Mouse (Mus musculus) hindbrain, embryonic 10.5 days (tissue): ENCODE measurements around the gene Tbc1d9. TPM values are rescaled to one million over a fixed set of nuclear protein-coding genes. Genes with fewer than 3 reads are reported as not detected.

Experiments
- DNase-seq: peaks from one replicate; pipeline ENCODE4 v3.0.0-alpha.2; 2017; ENCODE audit warnings: low spot score
- H3K27ac ChIP-seq: fragments of 300-500 bp; sonication (generic); 2 replicates; pipeline ENCODE4 v1.5.1; 2016; ENCODE audit warnings: mild to moderate bottlenecking, moderate library complexity
- H3K27me3 ChIP-seq: fragments of 300-500 bp; sonication (generic); 2 replicates; pipeline ENCODE4 v1.6.1; 2016; ENCODE audit warnings: mild to moderate bottlenecking; ENCODE audit not compliant: poor library complexity, insufficient read depth, severe bottlenecking
- H3K36me3 ChIP-seq: fragments of 300-500 bp; sonication (generic); 2 replicates; pipeline ENCODE4 v1.6.1; 2016; ENCODE audit warnings: mild to moderate bottlenecking, moderate library complexity
- H3K4me1 ChIP-seq: fragments of 300-500 bp; sonication (generic); replicated peaks from 2 replicates; pipeline ENCODE4 v1.6.1; 2016; ENCODE audit warnings: mild to moderate bottlenecking
- H3K4me3 ChIP-seq: fragments of 300-500 bp; sonication (generic); 2 replicates; pipeline ENCODE4 v1.5.1; 2016; ENCODE audit warnings: mild to moderate bottlenecking, moderate library complexity
- H3K9me3 ChIP-seq: fragments of 300-500 bp; sonication (generic); 2 replicates; pipeline ENCODE4 v1.6.1; 2016; ENCODE audit warnings: mild to moderate bottlenecking, moderate library complexity
- WGBS: fragments of 180-500 bp; shearing (Covaris S2); methylation state at CpG from one replicate; pipeline ENCODE4 v1.1.7; 2016; 5-methylcytosine and 5-hydroxymethylcytosine counted together
- polyA plus RNA-seq: library from polyadenylated mRNA; unstranded; fragments of >200 nt; fragmentation: Nextera tagmentation; extraction: Ambion mirVana; gene quantifications from 2 replicates; pipeline ENCODE4 v1.2.1, GENCODE M21; 2016

The Tbc1d9 gene
- polyA plus RNA-seq, 1 experiment from 2014 or later, result 8.3 TPM

- Histone ChIP-seq H3K27ac (no peak overlapping the region), H3K36me3 (peaks cover 8% of the 10 kb centered on the region; the same call in 1 of the 2 replicates), H3K4me1 (0 out of 2 replicates have a peak, but pooled peaks cover 6% of the 10 kb centered on the region), H3K4me3 (no peak overlapping the region), H3K27me3 (no peaks in the 10 kb centered on the region), H3K9me3 (no peaks in the 10 kb centered on the region)
- DNase-seq, result no peak
- whole genome bisulfite sequencing, result 92% methylated on average over 2 of the region's 2 CpGs
Observed at GRCm38 (mm10) chr8:83217891-83218290, 52.7 kb downstream of the Tbc1d9 start.

DNA sequence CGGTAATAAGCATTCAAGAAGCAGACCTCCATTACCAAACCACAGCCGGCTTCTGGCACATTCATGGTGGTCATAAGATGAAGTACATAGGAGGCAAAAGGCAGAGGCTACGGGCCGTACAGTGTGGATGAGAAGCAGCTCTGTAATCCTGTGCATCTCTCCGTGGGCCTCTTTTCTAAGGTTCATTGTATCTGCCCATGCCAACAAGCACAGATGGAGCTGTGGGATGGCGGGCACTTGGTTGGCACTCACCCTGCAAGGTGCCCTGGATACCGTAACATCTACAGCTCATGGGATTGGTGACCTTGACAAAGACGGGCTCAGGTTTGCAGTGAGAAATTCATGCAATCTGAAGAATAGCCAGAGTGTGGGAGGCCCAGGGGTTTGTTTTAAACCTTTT is 54.2 kb downstream of the Tbc1d9 start:
- no peak overlapping the region for H3K27ac ChIP-seq
- H3K27me3 ChIP-seq, result no peaks in the 10 kb centered on the region
- WGBS, result 88% methylated on average over 8 of the region's 8 CpGs
- 0 out of 2 replicates have a peak, but pooled peaks cover 3% of the 10 kb centered on the region for H3K36me3 ChIP-seq
- no peaks in the 10 kb centered on the region for H3K9me3 ChIP-seq
- DNase-seq, result no peak
- H3K4me1 ChIP-seq, result 0 out of 2 replicates have a peak, but pooled peaks cover 6% of the 10 kb centered on the region
- H3K4me3 ChIP-seq, result no peak overlapping the region

DNA sequence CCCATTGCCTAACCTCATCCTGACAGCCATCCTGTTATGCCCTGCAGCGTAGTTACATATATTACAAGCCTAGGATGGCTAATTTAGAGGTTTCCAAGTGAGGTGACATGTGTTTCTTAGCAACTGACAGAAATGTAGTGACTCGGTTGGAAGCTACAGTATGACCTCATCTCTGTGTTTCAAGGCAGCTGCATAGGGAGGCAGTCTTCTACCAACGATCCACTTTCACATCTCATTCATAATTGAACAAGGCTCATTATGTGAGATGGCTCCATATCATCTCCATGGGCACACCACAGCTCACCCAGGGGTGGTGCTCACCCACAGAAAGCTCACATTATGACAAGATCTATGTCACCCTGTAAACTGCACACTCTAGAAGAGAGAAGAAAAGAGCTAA is 55.6 kb downstream of the Tbc1d9 start:
- 83% methylated on average over 3 of the region's 3 CpGs for WGBS
- no peaks in the 10 kb centered on the region for H3K9me3 ChIP-seq
- H3K27me3 ChIP-seq, result no peaks in the 10 kb centered on the region
- DNase-seq, result no peak
- no peaks in the 10 kb centered on the region for H3K4me1 ChIP-seq
- no peak overlapping the region for H3K4me3 ChIP-seq
- 0 out of 2 replicates have a peak, but pooled peaks cover 3% of the 10 kb centered on the region for H3K36me3 ChIP-seq
- no peak overlapping the region for H3K27ac ChIP-seq

DNA sequence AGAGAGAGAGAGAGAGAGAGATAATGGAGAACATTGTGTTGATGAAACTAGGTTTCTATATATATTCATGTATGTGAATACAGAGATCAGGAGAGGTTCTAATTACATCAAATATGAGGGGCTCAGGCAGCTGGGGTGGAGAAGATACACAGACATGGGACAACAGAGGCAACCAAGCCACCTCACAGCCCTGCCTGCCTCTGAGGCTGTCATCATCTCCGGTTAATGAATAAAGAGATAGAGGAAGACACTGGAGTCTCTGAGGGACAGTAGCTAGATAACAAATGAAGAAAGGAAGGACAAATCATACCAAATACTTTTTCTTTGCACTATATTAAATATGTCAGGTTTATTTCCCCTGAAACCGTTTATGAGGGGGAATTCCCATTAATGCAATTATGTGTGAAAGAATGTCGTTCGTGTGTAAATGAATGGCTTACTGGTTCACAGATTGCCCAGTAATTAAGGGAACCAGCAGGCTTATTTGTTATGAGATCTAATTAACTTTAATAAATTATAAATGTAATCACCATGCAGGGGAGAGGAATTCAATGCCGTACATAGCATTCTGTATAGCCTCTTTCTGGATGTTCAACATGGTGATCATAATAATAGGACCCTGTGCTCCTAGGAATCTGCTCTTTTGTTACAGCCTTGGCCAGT is 59.7 kb downstream of the Tbc1d9 start:
- 91% methylated on average over 5 of the region's 5 CpGs for WGBS
- no peaks in the 10 kb centered on the region for H3K27me3 ChIP-seq
- no peaks in the 10 kb centered on the region for H3K4me1 ChIP-seq
- no peak for DNase-seq
- H3K27ac ChIP-seq, result no peak overlapping the region
- H3K9me3 ChIP-seq, result no peaks in the 10 kb centered on the region
- no peak overlapping the region for H3K4me3 ChIP-seq
- no peaks in the 10 kb centered on the region for H3K36me3 ChIP-seq

DNA sequence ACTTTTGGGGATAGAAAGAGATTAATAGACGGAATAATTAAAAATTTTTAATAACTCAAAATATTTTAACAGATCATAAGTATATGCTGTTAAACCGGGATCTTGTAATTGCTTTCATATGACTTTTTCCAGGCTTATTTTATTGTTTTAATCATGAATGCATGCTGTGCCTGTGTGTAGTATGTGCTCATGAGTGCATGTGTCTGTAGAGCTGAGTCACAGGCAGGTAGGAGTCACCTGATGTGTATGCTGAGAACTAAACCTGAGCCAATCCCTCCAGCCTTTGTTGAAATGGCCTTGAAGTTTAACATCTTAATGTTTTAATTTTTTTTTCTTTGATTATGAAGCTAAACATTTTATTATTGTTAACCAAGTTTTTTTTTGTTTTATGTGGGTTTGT is 60.4 kb downstream of the Tbc1d9 start:
- 88% methylated on average over 2 of the region's 2 CpGs for WGBS
- DNase-seq, result no peak

DNA sequence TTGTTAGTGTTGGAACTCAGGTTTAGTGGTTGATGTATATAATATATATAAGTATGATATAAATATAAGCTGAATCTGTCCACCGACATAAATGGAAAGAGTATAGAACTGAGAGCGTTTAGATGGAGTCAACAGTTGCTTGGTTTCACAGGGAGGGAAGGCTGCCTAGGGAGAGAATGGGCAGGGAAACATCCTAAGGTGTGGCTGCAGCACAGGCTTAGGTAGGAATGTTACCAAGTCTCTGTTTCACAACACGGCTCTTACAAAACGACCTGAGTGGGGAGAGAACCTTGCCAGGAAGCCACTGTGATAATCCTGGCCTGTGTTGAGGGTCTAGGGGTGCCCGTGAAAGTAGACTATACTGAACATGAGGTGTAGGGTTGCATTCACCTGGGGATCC is 62.2 kb downstream of the Tbc1d9 start:
- Histone ChIP-seq H3K36me3 (no peaks in the 10 kb centered on the region), H3K4me3 (no peak overlapping the region), H3K27me3 (no peaks in the 10 kb centered on the region), H3K9me3 (no peaks in the 10 kb centered on the region), H3K27ac (no peak overlapping the region), H3K4me1 (no peaks in the 10 kb centered on the region)
- WGBS, result 89% methylated on average over 5 of the region's 5 CpGs
- DNase-seq, result no peak

More for the DNA sequence above, 60.4 kb downstream of the Tbc1d9 start:
- Histone ChIP-seq H3K4me1 (no peaks in the 10 kb centered on the region), H3K36me3 (no peaks in the 10 kb centered on the region), H3K9me3 (no peaks in the 10 kb centered on the region), H3K27me3 (no peaks in the 10 kb centered on the region), H3K27ac (no peak overlapping the region), H3K4me3 (no peak overlapping the region)

DNA sequence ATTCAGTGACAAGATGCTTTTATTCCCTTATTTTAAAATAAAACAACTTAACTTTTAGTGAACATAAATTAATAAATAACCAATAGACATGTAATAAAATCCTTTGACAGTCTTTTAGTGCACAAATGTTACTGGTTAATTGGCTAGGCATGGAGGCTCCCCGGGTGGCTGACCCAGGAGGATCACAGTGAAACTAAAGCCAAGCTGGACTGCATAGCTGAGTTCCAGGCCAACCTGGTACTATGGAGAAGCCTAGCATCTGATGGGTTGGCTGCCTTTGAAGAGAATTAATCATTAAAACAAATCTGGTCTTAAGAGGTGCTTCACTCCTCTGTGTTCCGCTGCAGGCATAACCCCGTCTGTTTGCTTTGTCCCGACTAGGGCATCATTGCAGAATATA is 67.9 kb downstream of the Tbc1d9 start:
- WGBS, result 89% methylated on average over 4 of the region's 4 CpGs
- Histone ChIP-seq H3K4me1 (no peaks in the 10 kb centered on the region), H3K4me3 (no peak overlapping the region), H3K36me3 (peaks cover 31% of the 10 kb centered on the region), H3K27me3 (no peaks in the 10 kb centered on the region), H3K27ac (no peak overlapping the region), H3K9me3 (no peaks in the 10 kb centered on the region)
- DNase-seq, result no peak

- no peak for DNase-seq
Observed at GRCm38 (mm10) chr8:83239341-83239740, 74.2 kb downstream of the Tbc1d9 start.

DNA sequence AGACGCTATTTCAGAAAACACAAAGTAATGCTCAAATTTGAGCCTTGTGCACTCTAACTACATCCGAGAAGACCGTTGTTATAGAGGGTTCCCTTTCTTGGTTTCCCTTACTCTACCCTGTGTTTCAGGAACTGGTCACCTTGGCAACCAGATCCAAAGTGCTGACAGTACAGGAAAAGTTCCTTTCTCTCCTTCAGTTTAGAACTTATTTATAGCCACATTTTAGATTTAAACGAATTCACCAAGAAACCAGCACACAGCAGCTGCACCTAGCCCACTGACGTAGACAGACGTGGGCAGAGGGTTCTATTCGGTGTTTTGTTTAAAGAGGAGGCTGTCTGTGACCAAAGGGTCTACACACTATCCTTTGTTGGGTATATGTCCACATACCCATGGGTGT is 79.0 kb downstream of the Tbc1d9 start:
- no peak overlapping the region for H3K27ac ChIP-seq
- H3K36me3 ChIP-seq, result peaks cover 35% of the 10 kb centered on the region
- no peaks in the 10 kb centered on the region for H3K4me1 ChIP-seq
- no peak for DNase-seq
- no peak overlapping the region for H3K4me3 ChIP-seq
- 92% methylated on average over 7 of the region's 7 CpGs for WGBS
- H3K27me3 ChIP-seq, result no peaks in the 10 kb centered on the region
- H3K9me3 ChIP-seq, result no peaks in the 10 kb centered on the region

More at GRCm38 (mm10) chr8:83239341-83239740, 74.2 kb downstream of the Tbc1d9 start:
- Histone ChIP-seq H3K27me3 (no peaks in the 10 kb centered on the region), H3K27ac (no peak overlapping the region), H3K4me3 (no peak overlapping the region), H3K36me3 (peaks cover 49% of the 10 kb centered on the region), H3K4me1 (no peaks in the 10 kb centered on the region), H3K9me3 (no peaks in the 10 kb centered on the region)

GRCm38 (mm10) chr8:83250858-83251257 is 85.7 kb downstream of the Tbc1d9 start:
- H3K4me1 ChIP-seq, result no peaks in the 10 kb centered on the region
- no peaks in the 10 kb centered on the region for H3K27me3 ChIP-seq
- H3K36me3 ChIP-seq, result peaks cover 49% of the 10 kb centered on the region
- H3K4me3 ChIP-seq, result no peak overlapping the region
- WGBS, result 85% methylated on average over 6 of the region's 6 CpGs
- no peaks in the 10 kb centered on the region for H3K9me3 ChIP-seq
- peak overlapping the region; percentile 64; the same call in 1 of the 2 replicates for H3K27ac ChIP-seq
- no peak for DNase-seq

DNA sequence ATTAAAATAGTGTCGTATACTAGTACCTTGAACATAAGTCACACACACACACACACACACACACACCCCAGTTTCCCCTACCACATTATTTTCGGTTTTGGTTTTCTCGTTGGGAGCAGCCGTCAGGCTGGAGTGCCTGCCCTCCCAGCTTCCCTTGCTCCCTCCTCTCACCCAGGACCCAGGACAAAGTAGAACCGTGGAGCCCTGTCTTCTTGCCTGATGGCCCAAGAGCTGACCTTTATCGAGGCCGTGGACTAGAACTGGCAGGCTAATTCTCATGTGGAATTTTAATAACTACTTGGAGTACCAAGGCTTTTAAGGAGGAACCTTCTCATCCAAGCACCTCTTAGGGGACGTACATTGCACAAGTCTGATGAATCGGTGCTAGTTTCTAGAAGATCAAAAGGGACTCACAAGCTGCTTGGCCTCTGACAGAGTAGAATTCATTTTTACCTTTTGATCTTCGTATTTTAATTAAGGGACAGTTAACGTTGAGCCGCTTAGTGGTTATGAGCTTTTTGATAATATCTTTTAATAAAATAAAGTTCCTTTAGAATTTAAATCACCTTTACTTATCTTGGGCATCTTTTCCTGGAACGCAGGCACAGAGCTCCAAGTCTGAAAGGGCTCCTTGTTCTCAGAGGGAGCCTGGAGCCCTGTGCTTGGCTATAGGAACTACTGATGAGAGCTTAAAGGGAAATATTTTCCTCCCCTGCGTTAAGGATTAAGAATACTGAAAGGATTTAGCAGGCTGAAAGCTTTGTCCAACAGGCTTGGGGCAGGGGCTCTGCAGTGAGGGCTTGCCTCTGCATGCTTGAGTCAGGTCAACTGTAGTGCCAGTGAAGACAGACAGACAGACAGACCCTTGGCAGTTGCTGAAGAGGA is 86.5 kb downstream of the Tbc1d9 start:
- Histone ChIP-seq H3K27ac (peak overlapping the region; percentile 64; the same call in 1 of the 2 replicates), H3K4me3 (no peak overlapping the region), H3K36me3 (peaks cover 53% of the 10 kb centered on the region), H3K9me3 (no peaks in the 10 kb centered on the region), H3K27me3 (no peaks in the 10 kb centered on the region), H3K4me1 (no peaks in the 10 kb centered on the region)
- 80% methylated on average over 14 of the region's 14 CpGs for WGBS
- DNase-seq, result no peak

DNA sequence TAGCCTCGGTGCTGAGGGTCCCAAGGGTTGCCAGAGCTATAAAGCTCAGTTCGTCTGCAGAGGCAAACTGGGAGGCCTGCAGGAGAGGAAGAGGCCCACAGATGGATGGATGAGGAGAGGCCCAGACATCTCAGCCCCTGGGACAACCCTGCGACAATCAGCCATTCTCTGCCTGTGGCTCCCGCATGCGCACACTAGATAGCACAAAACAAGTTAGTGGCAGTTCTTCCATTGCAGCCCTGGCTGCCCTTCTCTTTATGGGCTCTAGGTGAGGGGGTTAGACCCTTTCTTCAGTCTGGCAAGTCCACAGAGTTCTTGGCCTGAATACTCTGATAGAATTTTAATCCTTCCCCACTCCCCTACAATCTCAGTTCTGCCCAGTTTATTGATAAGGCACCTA is 87.6 kb downstream of the Tbc1d9 start:
- peaks cover 56% of the 10 kb centered on the region for H3K36me3 ChIP-seq
- H3K27me3 ChIP-seq, result no peaks in the 10 kb centered on the region
- peak overlapping the region; percentile 25; the same call in 1 of the 2 replicates for H3K27ac ChIP-seq
- no peaks in the 10 kb centered on the region for H3K4me1 ChIP-seq
- whole genome bisulfite sequencing, result 89% methylated on average over 5 of the region's 5 CpGs
- H3K4me3 ChIP-seq, result no peak overlapping the region
- no peak for DNase-seq
- H3K9me3 ChIP-seq, result no peaks in the 10 kb centered on the region

- no peak overlapping the region for H3K27ac ChIP-seq
- no peak for DNase-seq
- no peaks in the 10 kb centered on the region for H3K9me3 ChIP-seq
- H3K27me3 ChIP-seq, result no peaks in the 10 kb centered on the region
- 93% methylated on average over 5 of the region's 5 CpGs for WGBS
- H3K4me3 ChIP-seq, result no peak overlapping the region
- peaks cover 62% of the 10 kb centered on the region for H3K36me3 ChIP-seq
- H3K4me1 ChIP-seq, result no peaks in the 10 kb centered on the region
Observed at GRCm38 (mm10) chr8:83257631-83258030, 92.5 kb downstream of the Tbc1d9 start.
